Mouse (Mus musculus): ENCODE data around the gene Ube2q2. TPM values are rescaled to one million over a fixed set of nuclear protein-coding genes. Genes with fewer than 3 reads are reported as not detected.

Ube2q2 gene
- polyA plus RNA-seq, 1 experiment from 2014 or later = 47.7 TPM

DNA sequence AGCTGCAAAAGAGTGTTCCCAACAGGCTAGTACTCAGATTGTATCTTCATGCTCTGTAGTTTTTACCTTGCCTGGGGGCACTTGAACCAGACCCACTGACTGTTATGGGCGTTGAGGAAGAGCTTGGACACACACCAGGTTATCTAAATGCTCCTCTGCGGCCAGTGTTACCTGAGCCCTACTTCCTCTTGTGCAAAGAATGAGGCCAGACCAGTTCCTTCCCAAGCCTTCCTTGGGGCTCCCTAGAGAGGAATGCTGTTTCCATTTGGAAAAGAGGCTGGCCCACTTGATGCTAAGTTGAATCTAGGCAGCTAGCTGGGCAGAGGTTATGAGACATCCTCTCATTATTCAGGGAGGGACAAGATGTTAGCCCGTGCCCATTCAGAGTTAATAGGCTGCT is 26.1 kb upstream of the Ube2q2 start:
- Histone ChIP-seq H3K9ac (ENCODE audit: low read depth, low read length) (no peak overlapping the region), H3K4me1 (replicated peaks; ENCODE audit: control insufficient read depth, insufficient read depth, low read length) (no peaks in the 10 kb centered on the region), H3K27ac (ENCODE audit: low read depth, low read length) (no peak overlapping the region), H3K4me2 (replicated peaks; ENCODE audit: low read depth, low read length) (no peak overlapping the region), H3K9me3 (ENCODE audit: control insufficient read depth, low read length) (no peaks in the 10 kb centered on the region), H3K36me3 (ENCODE audit: control insufficient read depth, insufficient read depth, low read length) (no peaks in the 10 kb centered on the region), H3K4me3 (ENCODE audit: low read depth, low read length) (no peak overlapping the region), H3K27me3 (ENCODE audit: control insufficient read depth, insufficient read depth, low read length) (no peaks in the 10 kb centered on the region)
- ATAC-seq (ENCODE audit: low FRiP score) (no peak), DNase-seq (ENCODE audit: low spot score) (no peak)
- 62% methylated on average over 3 of the region's 3 CpGs for WGBS

DNA sequence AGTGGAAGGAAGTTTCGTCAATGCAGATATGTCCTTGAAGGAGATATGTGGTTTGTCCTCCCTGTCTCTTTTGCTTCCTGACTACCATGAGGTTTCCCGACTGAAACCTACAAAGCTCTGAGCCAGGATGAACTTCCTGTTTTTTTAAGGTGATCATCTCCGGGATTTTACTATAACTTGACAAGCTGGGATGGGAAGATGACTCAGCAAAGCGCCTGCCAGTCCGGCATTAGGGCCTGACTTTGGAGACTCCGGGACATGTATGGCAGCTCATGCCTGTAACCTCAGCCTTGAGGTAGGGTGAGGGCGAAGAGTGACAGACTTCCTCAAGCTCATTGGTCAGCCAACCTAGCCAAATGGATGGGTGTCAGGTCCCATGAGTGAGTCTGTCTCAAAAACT is 22.9 kb upstream of the Ube2q2 start:
- no peaks in the 10 kb centered on the region for H3K9me3 ChIP-seq (ENCODE audit: control insufficient read depth, low read length)
- H3K4me1 ChIP-seq (replicated peaks; ENCODE audit: control insufficient read depth, insufficient read depth, low read length) = no peaks in the 10 kb centered on the region
- H3K36me3 ChIP-seq (ENCODE audit: control insufficient read depth, insufficient read depth, low read length) = no peaks in the 10 kb centered on the region
- ATAC-seq (ENCODE audit: low FRiP score) (no peak), DNase-seq (ENCODE audit: low spot score) (no peak)
- H3K27ac ChIP-seq (ENCODE audit: low read depth, low read length) = no peak overlapping the region
- H3K9ac ChIP-seq (ENCODE audit: low read depth, low read length) = no peak overlapping the region
- 86% methylated on average over 7 of the region's 7 CpGs for WGBS
- H3K4me2 ChIP-seq (replicated peaks; ENCODE audit: low read depth, low read length) = no peak overlapping the region
- H3K27me3 ChIP-seq (ENCODE audit: control insufficient read depth, insufficient read depth, low read length) = no peaks in the 10 kb centered on the region
- no peak overlapping the region for H3K4me3 ChIP-seq (ENCODE audit: low read depth, low read length)

DNA sequence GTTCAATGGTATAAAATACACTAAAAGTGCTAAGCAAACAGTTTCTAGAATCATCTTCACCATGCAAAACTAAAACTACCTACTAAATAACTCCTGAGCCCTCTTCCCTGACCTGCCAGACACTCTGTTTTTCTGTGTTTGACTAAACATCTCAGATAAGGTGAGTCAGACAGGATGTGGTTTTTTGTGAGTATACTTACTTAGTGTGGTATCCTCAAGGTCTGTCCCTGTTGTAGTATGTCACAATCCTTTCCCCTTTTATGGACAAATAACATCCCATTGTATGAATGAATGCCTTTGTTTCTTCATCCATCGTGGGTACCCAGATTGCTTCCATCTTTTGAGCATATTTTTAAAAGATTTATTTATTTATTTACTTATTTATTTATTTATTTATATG is 22.4 kb upstream of the Ube2q2 start:
- Histone ChIP-seq H3K36me3 (ENCODE audit: control insufficient read depth, insufficient read depth, low read length) (no peaks in the 10 kb centered on the region), H3K9me3 (ENCODE audit: control insufficient read depth, low read length) (no peaks in the 10 kb centered on the region), H3K4me3 (ENCODE audit: low read depth, low read length) (no peak overlapping the region), H3K9ac (ENCODE audit: low read depth, low read length) (no peak overlapping the region), H3K4me1 (replicated peaks; ENCODE audit: control insufficient read depth, insufficient read depth, low read length) (no peaks in the 10 kb centered on the region), H3K27ac (ENCODE audit: low read depth, low read length) (no peak overlapping the region), H3K4me2 (replicated peaks; ENCODE audit: low read depth, low read length) (no peak overlapping the region), H3K27me3 (ENCODE audit: control insufficient read depth, insufficient read depth, low read length) (no peaks in the 10 kb centered on the region)
- DNase-seq (ENCODE audit: low spot score) (no peak), ATAC-seq (ENCODE audit: low FRiP score) (no peak)
- 82% methylated on average over 1 of the region's 1 CpGs for WGBS

DNA sequence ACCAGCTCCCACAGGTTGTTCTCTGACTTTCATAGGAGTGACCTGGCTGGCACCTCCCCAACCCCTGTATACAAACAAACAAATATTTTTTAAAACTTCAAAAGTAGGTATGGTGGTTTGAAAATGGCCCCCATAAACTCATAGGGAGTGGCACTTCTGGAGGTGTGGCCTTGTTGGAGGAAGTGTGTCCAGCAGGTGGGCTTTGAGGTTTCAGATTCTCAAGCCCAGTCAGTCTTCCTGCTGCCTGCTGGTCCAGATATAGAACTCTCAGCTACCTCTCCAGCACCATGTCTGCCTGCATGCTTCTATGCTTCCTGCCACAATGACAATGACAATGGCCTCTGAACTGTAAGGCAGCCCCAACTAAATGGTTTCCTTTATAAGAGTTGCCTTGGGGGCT is 16.8 kb upstream of the Ube2q2 start:
- ATAC-seq (ENCODE audit: low FRiP score) (no peak), DNase-seq (ENCODE audit: low spot score) (no peak)
- Histone ChIP-seq H3K36me3 (ENCODE audit: control insufficient read depth, insufficient read depth, low read length) (no peaks in the 10 kb centered on the region), H3K4me3 (ENCODE audit: low read depth, low read length) (no peak overlapping the region), H3K9ac (ENCODE audit: low read depth, low read length) (no peak overlapping the region), H3K4me2 (replicated peaks; ENCODE audit: low read depth, low read length) (no peak overlapping the region), H3K4me1 (replicated peaks; ENCODE audit: control insufficient read depth, insufficient read depth, low read length) (no peaks in the 10 kb centered on the region), H3K27me3 (ENCODE audit: control insufficient read depth, insufficient read depth, low read length) (no peaks in the 10 kb centered on the region), H3K27ac (ENCODE audit: low read depth, low read length) (no peak overlapping the region), H3K9me3 (ENCODE audit: control insufficient read depth, low read length) (no peaks in the 10 kb centered on the region)

DNA sequence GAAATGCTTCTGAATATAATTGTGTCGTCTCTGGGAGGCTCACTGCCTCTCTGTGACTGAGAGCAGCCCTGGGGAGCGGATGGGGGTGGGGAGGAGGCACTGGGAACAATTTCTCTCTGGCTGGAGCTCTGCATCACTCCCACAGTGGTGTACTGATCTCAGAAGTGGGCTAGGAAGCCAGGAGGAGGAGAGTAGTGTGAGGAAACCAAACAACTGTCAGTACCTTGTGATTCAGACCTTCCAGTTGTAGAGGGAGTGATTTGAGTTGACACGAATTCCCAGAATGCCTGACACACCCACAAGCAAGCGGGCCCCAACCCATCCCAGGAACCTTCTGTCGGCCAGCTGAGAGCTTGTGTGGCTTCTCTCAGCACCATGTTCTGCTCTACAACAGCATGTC is 12.1 kb upstream of the Ube2q2 start:
- DNase-seq (ENCODE audit: low spot score) (no peak), ATAC-seq (ENCODE audit: low FRiP score) (no peak)
- H3K27me3 ChIP-seq (ENCODE audit: control insufficient read depth, insufficient read depth, low read length) = no peaks in the 10 kb centered on the region
- no peaks in the 10 kb centered on the region for H3K4me1 ChIP-seq (replicated peaks; ENCODE audit: control insufficient read depth, insufficient read depth, low read length)
- no peaks in the 10 kb centered on the region for H3K9me3 ChIP-seq (ENCODE audit: control insufficient read depth, low read length)
- H3K4me2 ChIP-seq (replicated peaks; ENCODE audit: low read depth, low read length) = no peak overlapping the region
- no peaks in the 10 kb centered on the region for H3K36me3 ChIP-seq (ENCODE audit: control insufficient read depth, insufficient read depth, low read length)
- WGBS = 53% methylated on average over 5 of the region's 5 CpGs
- H3K27ac ChIP-seq (ENCODE audit: low read depth, low read length) = no peak overlapping the region
- H3K9ac ChIP-seq (ENCODE audit: low read depth, low read length) = no peak overlapping the region
- no peak overlapping the region for H3K4me3 ChIP-seq (ENCODE audit: low read depth, low read length)

DNA sequence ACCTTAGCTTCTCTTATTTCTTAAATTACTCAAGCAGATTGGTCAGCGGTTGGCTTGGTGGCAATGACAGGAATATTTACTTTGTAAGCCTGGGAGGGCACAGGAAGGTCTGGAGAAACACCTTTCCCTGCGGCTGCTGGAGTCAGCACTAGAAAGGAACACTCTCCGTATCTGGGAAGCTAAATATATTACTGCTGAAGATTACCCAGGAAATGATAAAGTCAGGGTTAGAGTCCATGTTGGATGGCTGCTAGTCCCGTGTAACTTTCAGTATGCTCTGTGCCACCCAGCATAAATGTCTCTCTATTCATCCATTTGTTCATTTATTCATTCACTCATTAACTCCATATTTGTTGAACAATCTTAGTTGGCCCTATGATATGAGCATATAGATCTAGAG is 11.5 kb upstream of the Ube2q2 start:
- no peak overlapping the region for H3K27ac ChIP-seq (ENCODE audit: low read depth, low read length)
- H3K9me3 ChIP-seq (ENCODE audit: control insufficient read depth, low read length) = no peaks in the 10 kb centered on the region
- no peaks in the 10 kb centered on the region for H3K4me1 ChIP-seq (replicated peaks; ENCODE audit: control insufficient read depth, insufficient read depth, low read length)
- no peaks in the 10 kb centered on the region for H3K27me3 ChIP-seq (ENCODE audit: control insufficient read depth, insufficient read depth, low read length)
- no peaks in the 10 kb centered on the region for H3K36me3 ChIP-seq (ENCODE audit: control insufficient read depth, insufficient read depth, low read length)
- DNase-seq (ENCODE audit: low spot score) (no peak), ATAC-seq (ENCODE audit: low FRiP score) (no peak)
- no peak overlapping the region for H3K4me3 ChIP-seq (ENCODE audit: low read depth, low read length)
- 81% methylated on average over 4 of the region's 4 CpGs for WGBS
- H3K9ac ChIP-seq (ENCODE audit: low read depth, low read length) = no peak overlapping the region
- no peak overlapping the region for H3K4me2 ChIP-seq (replicated peaks; ENCODE audit: low read depth, low read length)

DNA sequence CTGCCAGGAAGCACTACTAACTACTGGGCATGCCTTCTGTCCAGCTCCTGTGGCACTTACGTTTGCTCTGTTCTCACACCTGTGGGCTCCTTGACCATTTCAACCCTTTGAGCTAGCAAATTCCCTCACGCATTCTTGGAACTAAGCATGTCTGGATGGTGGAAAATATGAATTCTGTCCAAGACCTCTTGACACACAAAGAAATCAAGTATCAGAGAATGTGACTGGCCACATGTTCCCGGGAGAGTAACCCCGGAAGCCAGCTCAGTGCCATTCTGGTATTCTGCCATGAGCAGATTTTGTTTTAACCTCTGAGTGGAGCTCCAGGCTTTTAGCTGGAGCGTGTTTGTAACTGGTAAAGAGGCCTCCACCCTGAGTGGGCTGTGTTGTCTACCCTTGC is 8.7 kb upstream of the Ube2q2 start:
- H3K27ac ChIP-seq (ENCODE audit: low read depth, low read length) = no peak overlapping the region
- H3K4me3 ChIP-seq (ENCODE audit: low read depth, low read length) = no peak overlapping the region
- H3K4me1 ChIP-seq (replicated peaks; ENCODE audit: control insufficient read depth, insufficient read depth, low read length) = no peaks in the 10 kb centered on the region
- 73% methylated on average over 5 of the region's 5 CpGs for WGBS
- DNase-seq (ENCODE audit: low spot score) (no peak), ATAC-seq (ENCODE audit: low FRiP score) (no peak)
- H3K9me3 ChIP-seq (ENCODE audit: control insufficient read depth, low read length) = no peaks in the 10 kb centered on the region
- no peaks in the 10 kb centered on the region for H3K27me3 ChIP-seq (ENCODE audit: control insufficient read depth, insufficient read depth, low read length)
- no peak overlapping the region for H3K9ac ChIP-seq (ENCODE audit: low read depth, low read length)
- no peaks in the 10 kb centered on the region for H3K36me3 ChIP-seq (ENCODE audit: control insufficient read depth, insufficient read depth, low read length)
- H3K4me2 ChIP-seq (replicated peaks; ENCODE audit: low read depth, low read length) = no peak overlapping the region

DNA sequence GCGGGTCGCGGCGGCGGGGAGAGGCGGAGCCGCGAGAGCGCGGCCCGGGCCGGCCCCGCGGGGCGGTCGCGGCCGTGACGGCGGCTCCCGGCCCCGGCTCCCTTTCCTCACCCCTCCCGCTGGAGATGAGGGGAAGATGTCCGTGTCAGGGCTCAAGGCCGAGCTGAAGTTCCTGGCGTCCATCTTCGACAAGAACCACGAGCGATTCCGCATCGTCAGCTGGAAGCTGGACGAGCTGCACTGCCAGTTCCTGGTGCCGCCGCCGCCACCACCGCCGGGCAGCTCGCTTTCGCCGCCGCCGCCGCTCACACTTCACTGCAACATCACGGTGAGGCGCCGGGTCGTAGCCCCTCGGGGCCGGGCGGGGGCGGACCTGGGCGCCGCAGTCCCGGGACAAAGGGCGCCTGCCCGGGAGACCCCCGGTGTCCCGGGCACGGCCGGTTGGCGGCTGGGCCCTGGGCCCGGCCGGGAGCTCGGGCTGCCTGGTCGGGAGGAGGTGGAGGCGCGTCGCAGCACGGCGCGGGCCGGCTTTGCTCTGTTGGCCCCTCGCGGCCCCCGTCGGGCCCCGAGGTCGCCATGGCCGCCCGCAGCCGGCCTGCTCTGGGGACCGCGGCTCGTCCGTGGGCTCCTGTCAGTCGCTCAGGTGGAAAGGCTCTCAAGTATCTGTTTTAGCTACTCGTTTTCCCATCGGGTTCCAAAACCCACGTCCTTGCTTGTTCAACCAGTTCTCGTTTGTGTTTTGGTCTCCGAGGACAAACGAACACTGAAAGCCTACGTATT is 1.0 kb downstream of the Ube2q2 start:
- Histone ChIP-seq H3K4me3 (ENCODE audit: low read depth, low read length) (peak overlapping the region; percentile 90), H3K36me3 (ENCODE audit: control insufficient read depth, insufficient read depth, low read length) (no peaks in the 10 kb centered on the region), H3K4me2 (replicated peaks; ENCODE audit: low read depth, low read length) (peak overlapping the region; percentile 82), H3K27ac (ENCODE audit: low read depth, low read length) (peak overlapping the region; percentile 86), H3K9ac (ENCODE audit: low read depth, low read length) (peak overlapping the region; percentile 96), H3K9me3 (ENCODE audit: control insufficient read depth, low read length) (no peaks in the 10 kb centered on the region), H3K4me1 (replicated peaks; ENCODE audit: control insufficient read depth, insufficient read depth, low read length) (no peaks in the 10 kb centered on the region), H3K27me3 (ENCODE audit: control insufficient read depth, insufficient read depth, low read length) (no peaks in the 10 kb centered on the region)
- DNase-seq (ENCODE audit: low spot score) (peak; percentile 74), ATAC-seq (ENCODE audit: low FRiP score) (peak; percentile 78)
- WGBS = under 1% methylated on average over 56 of the region's 93 CpGs

DNA sequence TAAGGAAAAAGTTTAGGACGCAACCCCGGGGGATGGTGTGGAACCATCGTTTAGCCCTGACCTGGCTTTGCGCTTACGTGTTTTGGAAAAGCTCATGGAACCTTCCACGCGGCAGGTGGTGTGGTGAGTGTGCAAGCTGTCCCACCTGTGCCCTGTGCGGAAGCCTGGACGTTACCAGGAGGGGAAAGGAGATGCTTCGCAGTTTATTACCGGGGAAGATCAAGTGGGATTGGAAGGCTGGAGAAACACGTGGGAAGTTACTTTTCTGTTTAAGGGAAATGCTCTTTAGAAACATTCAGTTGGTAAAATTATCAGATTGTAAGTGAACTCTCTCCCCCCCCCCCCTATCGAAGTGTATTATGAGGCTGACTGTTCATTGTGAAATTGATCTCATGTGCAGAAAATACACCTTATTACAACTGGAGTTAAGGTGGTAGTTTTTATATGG is 1.6 kb downstream of the Ube2q2 start:
- H3K9me3 ChIP-seq (ENCODE audit: control insufficient read depth, low read length) = no peaks in the 10 kb centered on the region
- ATAC-seq (ENCODE audit: low FRiP score) (no peak), DNase-seq (ENCODE audit: low spot score) (no peak)
- 3% methylated on average over 13 of the region's 13 CpGs for WGBS
- no peaks in the 10 kb centered on the region for H3K4me1 ChIP-seq (replicated peaks; ENCODE audit: control insufficient read depth, insufficient read depth, low read length)
- H3K27me3 ChIP-seq (ENCODE audit: control insufficient read depth, insufficient read depth, low read length) = no peaks in the 10 kb centered on the region
- peak overlapping the region; percentile 90 for H3K4me3 ChIP-seq (ENCODE audit: low read depth, low read length)
- H3K4me2 ChIP-seq (replicated peaks; ENCODE audit: low read depth, low read length) = peak overlapping the region; percentile 82
- no peak overlapping the region for H3K27ac ChIP-seq (ENCODE audit: low read depth, low read length)
- H3K9ac ChIP-seq (ENCODE audit: low read depth, low read length) = peak overlapping the region; percentile 96
- H3K36me3 ChIP-seq (ENCODE audit: control insufficient read depth, insufficient read depth, low read length) = no peaks in the 10 kb centered on the region

Data from hindbrain, embryonic 11.5 days (tissue).